21 mouse cellular contexts compared by ENCODE assay signal in genomic region chr10:3949306-3949705, GRCm38 (mm10).
"Had no signal": no experiment of that assay in that cellular context is flagged by ENCODE, and none has a peak within 500 bp of the region (broad histone marks: within the 10 kb centered on the region; RNA-seq: fewer than 3 reads in every experiment).

No protein-coding gene starts in this region.

- DNase-seq: heart, postnatal 10 days; heart, postnatal 14 days; heart, postnatal 36 days; kidney, adult 11 months; kidney, adult 18-20 months; kidney, adult 2 months; kidney, adult 8-10 months; kidney, adult 9 months; kidney, postnatal 10 days; kidney, postnatal 14 days; kidney, postnatal 25 days; kidney, postnatal 36 days; kidney, postnatal 4 days; layer of hippocampus, adult 9-11 months; layer of hippocampus, postnatal 36 days had no signal

- ATAC-seq: hindbrain, embryonic 16.5 days; hindbrain, postnatal 0 days; inflammation-experienced regulatory T-cells, adult 6 months; intestine, embryonic 15.5 days; intestine, embryonic 16.5 days; intestine, postnatal 0 days had no signal
